Mouse (Mus musculus): ENCODE data around the gene Vps54.
"Not testable (repeated sequence)": the region's sequence is repeated elsewhere in the genome, so short reads cannot be mapped to it uniquely, and the experiment has no call there.

Gene Vps54

DNA sequence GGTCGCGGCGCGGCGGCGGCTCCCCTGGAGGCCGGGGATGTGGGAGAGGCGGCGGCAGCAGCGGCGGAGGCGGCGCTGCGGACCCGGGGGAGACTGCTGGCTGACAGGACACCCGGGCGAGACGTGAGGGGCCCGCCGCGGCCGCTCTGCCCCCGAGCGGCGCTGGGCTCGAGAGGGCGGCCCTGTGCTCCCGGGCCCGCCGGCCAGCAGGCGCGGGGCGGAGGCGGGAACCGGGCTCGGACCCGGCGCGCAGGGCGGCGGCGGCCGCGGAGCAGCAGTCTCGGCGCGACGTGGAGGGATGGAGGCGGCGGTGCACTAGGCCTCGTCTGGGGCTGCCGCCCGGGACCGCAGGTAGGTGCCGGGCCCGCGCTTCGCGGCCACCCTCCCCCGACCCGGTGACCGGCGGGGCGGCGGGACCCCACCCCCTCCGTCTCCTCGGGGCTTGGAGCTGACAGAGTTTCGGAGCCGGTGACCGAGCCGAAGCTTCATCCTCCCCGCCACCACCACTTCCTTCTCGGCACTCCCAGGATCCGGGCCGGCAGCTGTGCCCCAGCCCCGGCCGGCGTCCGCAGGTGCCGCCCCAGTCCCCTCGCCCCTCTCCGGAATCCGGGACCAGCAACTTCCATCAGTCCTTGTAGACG is at the start of gene Vps54:
TSS of gene Vps54 (plus strand) at position 261 of the 641 bp plus-strand sequence.
- DNase-seq, result peak; percentile 74

DNA sequence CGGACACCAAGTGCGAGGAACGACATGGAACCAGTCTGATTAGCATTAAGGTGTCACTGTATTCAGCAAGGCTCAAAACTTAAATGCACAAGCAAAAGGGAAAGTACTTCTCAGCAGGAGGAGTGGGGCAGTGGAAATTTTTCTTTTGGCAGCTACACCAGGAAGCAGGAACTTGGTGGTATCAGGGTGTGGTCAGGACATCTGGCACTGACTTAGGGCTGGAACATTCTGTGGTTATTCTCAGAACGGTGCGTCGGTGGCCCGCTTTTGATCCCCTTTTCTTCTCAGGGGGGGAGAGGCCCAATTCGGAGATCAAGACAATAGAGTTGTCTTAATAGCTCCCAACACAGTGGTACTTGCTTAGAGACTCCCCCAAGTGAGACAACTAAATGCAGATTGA is 47.3 kb upstream of the Vps54 start:
- DNase-seq, result not testable (repeated sequence)

DNA sequence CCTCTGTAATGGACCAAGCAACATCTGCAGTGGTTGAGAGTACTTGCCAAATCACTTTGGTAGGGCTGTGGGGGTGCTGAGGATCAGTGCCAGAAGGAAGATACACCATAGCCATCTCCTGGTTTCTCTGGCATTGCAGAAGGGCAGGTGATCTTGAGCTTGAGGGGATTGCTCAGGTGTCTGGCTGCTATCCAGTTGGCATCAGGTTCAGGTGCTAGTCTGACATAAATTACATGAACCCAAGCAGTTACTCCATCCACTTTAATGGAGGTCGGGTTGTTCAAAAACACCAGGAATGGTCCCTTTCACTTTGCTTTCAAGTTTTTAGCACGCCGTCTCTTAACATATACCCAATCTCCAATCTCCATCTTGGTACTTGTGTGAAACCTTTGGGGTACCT is 44.2 kb upstream of the Vps54 start:
- no peak for DNase-seq

DNA sequence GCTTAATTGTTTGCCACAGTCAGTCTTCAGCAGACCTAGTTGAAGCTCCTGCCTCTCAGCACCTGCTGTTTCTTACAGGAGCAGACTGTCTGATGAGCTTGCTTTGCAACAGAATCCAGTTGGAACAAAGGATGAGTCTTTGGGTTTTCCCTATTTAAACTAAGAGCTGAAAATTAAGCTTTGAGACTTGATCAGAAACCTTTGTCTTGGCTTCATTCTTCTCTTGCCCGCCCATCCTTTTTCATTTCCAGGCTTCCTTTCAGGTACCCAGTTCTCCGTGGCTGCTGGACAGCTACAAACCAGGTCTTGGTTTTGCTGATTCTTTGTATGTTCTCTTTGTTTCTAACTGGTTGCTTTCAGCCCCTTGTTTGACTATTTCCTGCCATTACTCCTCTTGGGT is 30.0 kb upstream of the Vps54 start:
- no peak for DNase-seq

DNA sequence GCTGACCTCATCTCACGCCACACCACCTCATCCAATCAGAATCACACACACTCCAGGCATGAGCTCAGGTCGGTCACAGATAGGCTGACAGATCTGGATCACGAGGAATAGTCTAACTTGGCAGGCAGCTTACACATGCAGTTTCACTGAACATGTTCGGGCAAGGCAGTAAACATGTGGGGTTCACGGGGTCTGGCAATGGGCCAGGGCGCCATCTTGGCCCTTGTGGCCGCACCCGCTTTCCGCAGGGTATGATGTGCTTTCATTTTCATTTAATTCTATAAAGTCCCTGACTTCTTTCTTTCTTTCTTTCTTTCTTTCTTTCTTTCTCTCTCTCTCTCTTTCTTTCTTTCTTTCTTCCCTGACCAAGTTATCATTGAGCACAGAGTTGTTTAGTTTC is 29.4 kb upstream of the Vps54 start:
- not testable (repeated sequence) for DNase-seq

DNA sequence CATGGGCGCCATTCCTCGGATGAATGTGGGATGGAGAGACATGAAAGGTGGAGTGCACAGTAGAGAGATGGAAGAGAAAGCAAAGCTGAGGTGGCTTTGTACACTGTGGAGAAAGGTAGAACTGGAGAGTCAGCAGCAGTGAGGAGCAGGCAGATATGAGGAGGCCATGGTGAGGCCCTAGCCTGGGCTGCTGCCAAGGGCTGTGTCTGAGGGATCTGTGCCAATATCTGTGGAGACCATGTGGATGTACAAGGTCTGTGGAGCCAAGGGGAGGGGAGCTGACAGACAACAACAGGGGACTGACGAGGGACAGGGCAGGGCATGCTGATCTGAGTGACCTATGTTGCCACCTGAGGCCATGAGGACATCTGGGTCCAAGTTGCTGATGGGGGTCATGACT is 21.7 kb upstream of the Vps54 start:
- DNase-seq, result no peak

DNA sequence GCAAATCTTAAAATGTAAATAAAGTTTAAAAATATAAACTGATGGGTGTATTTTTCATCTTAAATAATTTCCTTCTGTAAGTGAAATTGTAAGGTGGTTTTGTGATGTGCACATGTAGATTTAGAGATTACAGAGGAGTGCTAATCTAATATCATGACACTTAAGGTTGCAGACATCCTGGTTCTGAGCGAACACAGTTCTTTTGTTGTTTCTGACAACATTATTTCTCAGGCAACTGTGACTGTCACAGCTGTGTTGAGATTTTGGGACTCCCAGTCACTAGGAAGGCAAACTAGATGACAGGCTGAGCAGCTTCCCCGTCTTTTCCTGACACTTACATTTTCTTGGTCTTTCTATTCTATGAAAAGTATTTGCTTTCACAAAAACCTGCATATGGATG is 19.8 kb upstream of the Vps54 start:
- no peak for DNase-seq

DNA sequence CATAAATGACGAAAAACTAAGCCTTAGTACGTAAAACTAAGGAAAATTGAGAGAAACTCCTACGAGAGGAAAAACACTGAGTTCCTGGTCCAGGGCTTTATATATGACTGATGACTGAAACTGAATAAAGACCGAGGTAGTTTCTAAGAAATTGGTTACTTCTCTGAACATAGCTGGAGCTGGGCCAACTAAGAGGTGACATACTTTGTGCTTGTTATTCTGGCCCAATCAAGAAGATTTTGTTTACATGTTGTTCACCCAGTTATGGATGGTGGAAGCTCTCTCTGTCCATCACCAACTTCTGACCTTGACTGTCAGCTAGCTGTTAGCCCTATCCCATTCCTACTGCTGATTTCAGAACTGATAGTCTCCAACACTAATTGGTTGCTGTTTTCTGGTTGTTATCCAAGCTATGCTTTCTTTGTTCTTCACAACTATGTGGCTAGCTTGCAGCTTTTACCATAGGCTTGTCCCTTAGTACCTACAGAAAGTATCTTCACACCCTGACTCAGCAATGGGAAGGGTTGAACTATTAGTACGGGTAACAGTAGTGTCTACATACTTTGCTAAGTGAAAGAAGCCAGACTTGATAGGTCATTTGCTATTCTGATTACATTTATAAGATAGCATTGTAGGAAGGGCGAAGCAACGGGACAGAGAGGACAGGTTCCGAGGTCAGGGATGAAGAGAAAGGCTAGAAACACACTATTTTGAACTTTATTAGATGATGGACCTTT is 19.1 kb upstream of the Vps54 start:
- DNase-seq, result no peak

DNA sequence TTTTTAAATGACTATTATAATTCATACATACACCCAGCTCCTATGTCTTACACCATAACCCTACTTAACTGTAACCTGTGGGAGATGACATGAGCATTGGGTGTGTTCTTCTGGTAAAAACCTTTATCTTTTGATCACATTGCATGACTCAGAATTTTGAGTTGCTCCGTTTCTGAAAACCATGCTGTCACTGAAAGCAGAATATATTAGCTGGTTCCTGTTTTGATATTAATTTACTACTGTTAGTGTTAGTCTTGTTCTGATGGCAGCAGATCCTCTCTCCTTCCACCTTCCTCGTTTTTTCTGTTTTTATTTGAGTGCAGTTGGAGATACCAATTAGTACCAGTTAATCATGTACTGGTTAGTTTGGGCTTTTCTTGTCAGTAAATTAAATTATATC is 18.3 kb upstream of the Vps54 start:
- no peak for DNase-seq

DNA sequence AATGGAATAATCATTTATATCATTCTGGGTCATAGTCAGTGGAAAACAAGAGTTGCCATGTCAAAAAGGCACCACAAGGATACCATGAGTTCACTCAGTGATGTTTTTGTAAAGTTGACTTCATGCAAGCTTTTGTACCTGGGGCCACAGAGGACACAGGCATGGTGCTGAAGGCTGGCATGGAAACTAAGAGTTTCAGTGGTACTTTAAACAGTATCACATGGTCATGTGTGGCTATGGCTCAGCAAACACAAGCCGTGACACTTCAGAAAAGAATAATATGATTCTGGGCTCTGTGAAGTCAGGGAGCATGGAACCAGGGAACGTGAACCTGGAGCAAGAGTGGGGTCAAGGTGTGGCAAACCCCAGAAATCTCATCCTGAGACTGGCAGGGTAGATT is 17.7 kb upstream of the Vps54 start:
- no peak for DNase-seq

DNA sequence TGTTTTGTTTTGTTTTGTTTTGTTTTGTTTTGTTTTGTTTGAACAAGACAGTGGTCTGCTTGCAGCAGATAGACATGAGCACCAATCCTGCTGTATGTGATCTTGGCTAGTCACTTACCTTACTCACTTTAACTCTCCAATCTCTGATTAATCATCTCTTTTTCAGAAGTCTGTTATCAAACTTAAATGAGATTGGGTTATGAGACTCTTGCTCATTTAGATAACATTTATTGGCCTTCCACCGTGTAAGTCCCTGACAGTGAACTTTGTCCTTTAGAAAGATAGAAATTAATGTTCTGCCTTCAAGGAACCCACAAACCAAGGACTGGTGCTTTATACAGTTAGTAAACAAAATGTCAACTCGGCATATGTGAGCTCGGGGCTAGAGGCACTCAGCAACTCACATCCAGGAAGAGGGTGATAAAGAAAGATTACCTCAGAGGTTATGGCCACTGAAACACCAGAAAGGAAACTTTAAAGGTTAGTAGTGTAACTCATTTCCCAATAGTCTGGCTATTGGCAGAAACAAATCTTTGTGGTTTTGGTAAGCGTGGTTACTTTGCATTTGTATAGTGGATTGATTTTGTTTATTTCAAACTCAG is 16.4 kb upstream of the Vps54 start:
- DNase-seq, result no peak

DNA sequence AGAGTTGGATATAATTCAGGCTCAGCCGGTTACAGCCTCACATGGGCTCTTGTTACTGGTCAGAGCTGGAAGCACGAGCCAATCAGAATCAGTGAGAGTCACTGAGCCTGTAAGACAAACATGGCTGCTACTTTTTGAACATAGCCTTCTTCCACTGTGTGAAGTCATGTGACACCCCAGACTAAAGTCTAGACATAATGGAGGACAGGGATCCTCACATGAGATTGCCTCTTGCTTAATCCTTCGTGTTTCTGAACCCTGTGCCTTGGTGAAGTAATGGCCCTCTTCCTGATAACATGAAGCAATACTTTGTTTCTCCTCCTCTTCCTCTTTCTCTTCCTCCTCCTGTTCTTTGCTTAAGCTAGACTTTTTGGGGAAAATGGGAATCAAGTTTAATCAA is 15.5 kb upstream of the Vps54 start:
- DNase-seq, result no peak

DNA sequence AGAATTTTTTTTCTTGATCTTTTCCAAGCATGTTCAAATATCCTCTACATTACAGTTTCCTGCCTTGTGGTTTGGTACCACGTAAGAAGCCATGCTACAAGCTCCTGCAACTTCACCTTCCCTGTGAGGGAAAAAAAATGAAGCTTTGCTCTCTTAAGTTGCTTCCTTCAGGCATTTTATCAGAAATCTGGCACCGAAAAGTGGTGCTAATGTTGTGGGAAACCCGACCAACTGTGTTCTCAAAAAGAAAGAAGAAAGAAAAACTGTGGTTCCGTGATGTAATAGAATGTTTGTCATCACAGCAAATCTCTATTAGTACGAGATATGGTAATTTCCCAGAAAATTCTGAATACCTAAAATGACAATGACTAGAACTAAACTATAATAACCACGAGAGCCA is 15.0 kb upstream of the Vps54 start:
- no peak for DNase-seq

DNA sequence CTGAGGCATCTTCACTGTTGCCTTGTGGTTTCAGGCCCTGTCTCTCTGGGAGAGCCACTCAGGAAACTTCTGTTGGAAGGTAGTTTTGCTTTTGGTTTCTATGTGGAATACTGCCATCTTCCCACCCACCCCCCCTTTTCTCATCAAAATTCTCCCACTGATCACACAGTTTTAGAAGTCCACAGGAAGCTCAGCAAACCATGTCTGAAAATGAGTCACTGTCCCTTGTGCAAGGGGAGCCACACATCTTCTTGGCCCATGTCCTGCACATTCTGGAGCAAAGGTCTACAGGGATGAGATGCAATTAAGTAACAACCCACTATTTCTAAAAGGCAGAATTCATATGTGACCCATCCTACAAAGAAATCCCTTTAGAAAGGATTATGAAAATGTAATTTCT is 14.6 kb upstream of the Vps54 start:
- DNase-seq, result no peak

DNA sequence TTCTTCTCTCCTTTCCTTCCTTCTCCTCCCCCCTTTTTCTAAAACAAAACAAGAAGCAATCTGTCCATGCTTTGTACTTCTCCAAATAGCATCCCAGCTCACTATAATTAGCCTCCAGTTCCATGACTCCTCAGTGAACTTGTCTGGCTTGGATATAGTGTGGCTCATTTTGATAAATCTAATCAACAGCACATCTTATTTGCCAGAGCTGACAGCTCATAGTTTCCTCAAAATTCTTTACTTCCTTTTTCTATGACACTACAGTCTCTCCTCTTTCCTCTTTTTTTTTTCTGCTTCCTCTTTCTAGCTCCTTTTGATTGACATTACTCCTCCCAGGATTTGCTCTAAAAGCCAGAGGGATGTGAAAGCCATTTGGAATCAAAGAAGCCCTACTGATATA is 14.1 kb upstream of the Vps54 start:
- no peak for DNase-seq

DNA sequence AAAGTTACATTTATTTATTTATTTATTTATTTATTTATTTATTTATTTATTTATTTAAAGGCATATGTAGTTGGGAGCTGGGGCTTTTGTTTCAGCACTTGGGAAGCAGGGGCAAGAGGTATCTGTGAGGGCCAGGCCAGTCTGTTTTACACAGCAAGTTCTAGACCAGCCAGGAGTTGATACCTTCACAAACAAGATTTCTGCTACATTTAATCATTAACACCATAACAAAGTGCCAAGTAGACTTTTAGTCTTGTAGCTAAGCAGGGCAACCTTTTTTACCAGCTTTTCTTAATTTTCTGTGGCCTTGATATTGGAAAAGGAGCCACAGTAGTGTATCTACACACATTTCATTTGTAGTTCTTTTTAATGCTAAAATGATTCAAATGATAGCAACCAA is 3.7 kb upstream of the Vps54 start:
- DNase-seq, result no peak

DNA sequence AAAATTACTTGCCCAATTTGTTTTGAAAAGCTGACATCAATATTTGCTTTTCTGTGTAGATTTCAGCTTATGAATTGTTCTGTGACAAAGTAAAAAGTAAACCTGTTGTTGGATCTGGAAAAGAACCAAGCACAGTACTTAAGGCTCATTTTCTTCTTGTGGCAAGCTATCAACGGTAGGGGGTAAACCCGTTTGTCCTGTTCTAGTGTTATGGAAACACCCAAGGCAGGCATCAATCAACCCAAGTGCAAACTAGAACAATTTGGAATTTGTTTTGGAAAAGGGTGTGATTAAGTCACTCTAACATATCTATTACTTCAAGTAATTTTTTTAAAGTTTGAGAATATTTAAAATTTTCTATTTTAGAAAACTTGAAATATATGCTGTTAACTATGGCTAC is 3.3 kb upstream of the Vps54 start:
- DNase-seq, result no peak

DNA sequence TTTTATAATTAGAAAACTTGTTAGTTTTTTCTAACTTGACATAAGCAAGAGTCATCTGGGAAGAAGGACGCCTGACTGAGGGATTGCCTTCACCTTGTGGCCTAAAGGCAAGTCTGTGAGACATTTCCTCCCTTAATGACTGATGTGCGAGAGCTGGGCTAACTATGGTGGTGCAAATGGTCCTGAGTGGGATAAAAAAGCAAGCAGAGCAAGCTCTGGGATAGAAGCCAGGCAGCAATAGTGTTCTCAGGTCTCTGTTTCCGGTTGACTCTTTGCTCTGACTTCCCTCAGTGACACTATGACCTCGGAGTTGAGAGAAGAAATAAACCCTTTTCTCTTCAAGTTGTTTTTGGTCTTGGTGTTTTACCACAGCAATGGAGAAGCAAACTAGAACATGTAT is 2.1 kb upstream of the Vps54 start:
- no peak for DNase-seq

DNA sequence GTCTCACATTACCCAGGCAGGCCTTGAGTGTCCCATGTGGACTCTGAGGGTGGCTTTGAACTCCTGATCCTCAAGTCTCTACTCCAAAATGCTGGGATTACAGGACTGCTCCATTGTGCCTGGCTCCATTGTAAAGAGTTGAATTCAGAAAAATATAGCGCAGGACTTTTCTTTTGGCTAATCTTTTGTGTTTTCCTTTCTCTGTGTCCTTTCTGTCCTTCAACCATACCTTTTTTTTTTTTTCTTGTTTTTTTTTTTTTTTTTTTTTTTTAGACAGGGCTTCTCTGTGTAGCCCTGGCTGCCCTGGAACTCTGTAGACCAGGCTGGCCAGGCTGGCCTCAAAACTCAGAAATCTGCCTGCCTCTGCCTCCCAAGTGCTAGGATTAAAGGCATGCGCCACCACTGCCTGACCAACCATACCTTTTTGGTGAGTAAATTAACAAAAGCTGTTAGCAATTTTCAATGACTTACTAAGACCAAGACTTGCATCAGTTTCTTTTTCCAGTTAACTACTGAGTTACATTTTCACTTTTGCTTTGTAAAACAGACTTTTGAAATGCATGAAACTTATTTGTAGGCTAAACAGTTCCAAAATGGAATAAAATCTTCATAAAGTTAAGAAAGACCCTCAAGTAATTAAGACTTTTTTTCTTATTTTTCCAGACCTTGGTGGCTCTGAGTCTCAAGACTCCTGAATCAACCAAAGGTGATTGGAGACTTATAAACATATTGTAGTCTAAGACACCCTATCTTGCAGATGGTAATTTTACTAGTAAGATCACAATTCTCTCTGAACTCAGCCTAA is 1.4 kb upstream of the Vps54 start:
- DNase-seq, result no peak

DNA sequence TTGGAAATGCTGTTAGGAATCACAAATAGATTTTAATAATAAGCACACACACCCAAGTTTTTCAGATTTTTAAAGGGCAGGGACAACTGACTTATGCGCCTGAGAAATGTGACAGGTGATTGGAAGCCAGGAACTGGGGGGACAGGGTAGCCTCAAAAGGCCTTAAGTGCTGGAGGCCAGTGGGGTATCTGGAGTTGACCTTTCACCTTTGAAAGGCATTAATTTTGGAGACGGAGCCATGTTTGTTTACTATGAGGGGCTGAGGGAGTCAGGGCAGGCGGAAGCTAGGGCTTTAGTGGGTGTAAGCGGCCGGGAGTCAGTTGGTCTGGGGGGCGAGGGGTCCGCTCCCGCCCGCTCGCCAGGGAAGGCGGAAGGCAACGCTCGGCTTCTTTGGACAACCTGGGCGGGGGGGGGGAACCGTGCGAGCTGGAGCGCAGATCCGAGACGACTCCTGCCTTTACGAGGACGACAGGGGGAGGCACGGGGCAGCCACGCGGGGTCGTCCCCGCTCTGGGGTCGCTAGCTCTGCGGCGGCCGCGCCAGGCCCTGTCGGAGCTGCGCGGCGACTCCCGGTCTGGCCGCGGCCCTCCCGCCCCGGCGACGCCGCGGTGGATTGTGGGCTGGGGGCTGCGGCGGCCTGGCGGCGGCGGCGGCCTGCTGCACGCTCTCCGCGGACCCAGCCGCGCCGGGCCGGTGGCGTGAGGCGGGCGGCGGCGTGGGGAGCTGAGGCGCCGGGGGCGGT is 631 bp upstream of the Vps54 start:
- peak; percentile 72 for DNase-seq

DNA sequence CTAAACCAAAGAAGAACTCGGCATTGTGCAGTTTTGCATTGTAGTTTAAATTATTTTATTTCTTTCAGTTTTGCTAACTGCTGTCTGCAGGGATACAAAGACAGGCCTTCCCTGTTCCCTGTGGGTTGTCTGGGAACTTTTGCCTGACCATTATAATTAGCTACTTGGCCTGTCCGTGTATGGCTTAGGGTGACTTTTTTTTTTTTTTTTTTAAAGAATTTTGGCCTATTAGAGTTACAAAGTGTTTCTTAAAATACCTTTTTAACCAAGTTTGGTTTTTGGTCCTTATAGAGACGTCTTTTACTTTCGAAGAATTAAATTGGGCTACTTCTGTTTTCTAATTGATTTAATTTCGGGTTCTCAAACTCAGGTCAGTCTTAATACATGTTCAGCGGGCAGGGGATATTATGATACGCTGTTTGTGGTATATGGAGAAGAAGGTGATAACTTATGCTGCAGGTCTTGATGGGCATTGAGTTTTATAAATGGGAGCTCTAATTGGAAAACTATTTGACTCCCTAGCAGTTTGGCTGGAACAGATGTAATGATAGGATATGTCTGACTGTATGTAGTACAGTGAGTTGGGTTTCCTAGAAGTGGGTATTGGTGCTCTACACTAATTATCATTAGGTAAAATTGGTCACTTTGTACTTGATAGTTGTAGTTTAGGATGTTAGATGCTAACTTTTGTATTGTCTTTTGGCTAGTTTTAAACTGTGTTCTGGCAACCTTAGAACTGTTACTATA is 855 bp downstream of the Vps54 start:
- no peak for DNase-seq

DNA sequence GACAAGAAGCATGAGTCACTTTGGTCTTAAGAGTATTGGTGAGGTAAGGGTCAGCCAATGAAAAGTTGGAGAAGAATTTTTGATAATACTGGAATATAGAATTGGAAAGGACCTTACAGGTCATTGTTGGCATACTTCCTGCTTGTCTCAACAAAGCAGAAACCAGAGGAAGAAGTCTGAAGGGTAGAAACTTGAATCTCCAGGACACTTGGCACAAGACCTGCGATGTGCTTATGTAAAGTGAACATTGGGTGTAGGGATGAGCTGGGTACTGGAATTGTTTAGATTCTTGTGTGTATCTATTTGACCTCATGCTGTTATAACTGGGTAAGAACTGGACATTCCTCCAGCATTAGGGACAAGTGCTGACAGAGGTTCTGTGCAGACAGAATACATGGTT is 2.3 kb downstream of the Vps54 start:
- no peak for DNase-seq

Measured in thymus, postnatal 4 days (tissue).